Mouse (Mus musculus): ENCODE measurements around the gene Dph6. TPM values are rescaled to one million over a fixed set of nuclear protein-coding genes. Genes with fewer than 3 reads are reported as not detected.

The Dph6 gene
- polyA plus RNA-seq, 1 experiment from 2014 or later: 11.4 TPM

DNA sequence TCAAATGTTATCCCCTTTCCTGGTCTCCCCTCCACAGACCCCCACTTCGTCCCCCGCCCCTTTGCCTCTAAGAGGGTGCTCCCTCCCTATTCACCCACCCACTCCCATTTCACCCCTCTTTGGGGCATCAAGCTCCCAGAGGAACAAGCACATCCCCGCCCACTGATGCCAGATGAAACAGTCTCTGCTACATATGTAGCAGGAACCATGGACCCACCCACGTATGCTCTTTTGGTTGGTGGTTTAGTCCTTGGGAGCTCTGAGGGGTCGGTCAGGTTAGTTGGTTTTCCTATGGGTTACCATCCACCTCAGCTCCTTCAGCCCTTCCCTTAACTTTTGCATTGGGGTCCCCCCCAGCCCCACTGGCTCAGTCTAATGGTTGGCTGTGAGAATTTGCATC lies 61.4 kb downstream of the Dph6 start:
- H3K9ac ChIP-seq (replicated peaks; ENCODE audit: low read depth): no peak overlapping the region
- H3K36me3 ChIP-seq (ENCODE audit: insufficient read depth, low read length): no peaks in the 10 kb centered on the region
- DNase-seq (ENCODE audit: low spot score) (no peak), ATAC-seq (no peak)
- H3K4me2 ChIP-seq (replicated peaks; ENCODE audit: low read depth, low read length): no peak overlapping the region
- no peaks in the 10 kb centered on the region for H3K4me1 ChIP-seq (ENCODE audit: insufficient read depth, low read depth, low read length)
- 96% methylated on average over 5 of the region's 5 CpGs for WGBS
- no peak overlapping the region for H3K4me3 ChIP-seq (ENCODE audit: low read depth, low read length)
- H3K27me3 ChIP-seq (replicated peaks; ENCODE audit: insufficient read depth, low read length): no peaks in the 10 kb centered on the region
- TF ChIP-seq CTCF (IDR thresholded peaks at IDR 0.05) (no peak), EP300 (IDR thresholded peaks at IDR 0.05) (no peak)
- no peak overlapping the region for H3K27ac ChIP-seq (ENCODE audit: low read length)
- H3K9me3 ChIP-seq (ENCODE audit: low read length): no peaks in the 10 kb centered on the region

DNA sequence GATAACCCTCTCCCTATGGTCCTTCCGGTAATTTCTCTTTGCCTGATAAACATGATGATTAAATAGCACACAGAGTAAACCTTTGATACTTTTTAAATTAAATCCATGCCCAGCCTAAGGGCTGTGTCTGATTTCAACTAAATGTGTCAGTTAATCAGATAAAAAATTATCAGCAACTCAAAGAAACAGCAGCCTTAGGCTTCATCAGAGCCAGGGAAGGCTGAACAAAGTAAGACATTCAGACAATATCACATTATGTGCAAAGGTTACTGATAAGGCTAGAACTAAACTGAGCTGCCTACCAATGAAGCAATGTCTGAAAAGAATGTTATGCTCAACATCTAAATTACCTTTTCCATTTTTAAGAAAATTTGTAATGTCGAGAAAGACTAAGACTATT lies 74.0 kb downstream of the Dph6 start:
- WGBS: 74% methylated on average over 2 of the region's 2 CpGs
- H3K4me1 ChIP-seq (ENCODE audit: insufficient read depth, low read depth, low read length): no peaks in the 10 kb centered on the region
- no peaks in the 10 kb centered on the region for H3K27me3 ChIP-seq (replicated peaks; ENCODE audit: insufficient read depth, low read length)
- H3K36me3 ChIP-seq (ENCODE audit: insufficient read depth, low read length): no peaks in the 10 kb centered on the region
- ATAC-seq (no peak), DNase-seq (ENCODE audit: low spot score) (no peak)
- H3K27ac ChIP-seq (ENCODE audit: low read length): no peak overlapping the region
- no peak overlapping the region for H3K4me3 ChIP-seq (ENCODE audit: low read depth, low read length)
- H3K9ac ChIP-seq (replicated peaks; ENCODE audit: low read depth): no peak overlapping the region
- H3K9me3 ChIP-seq (ENCODE audit: low read length): no peaks in the 10 kb centered on the region
- TF ChIP-seq EP300 (IDR thresholded peaks at IDR 0.05) (no peak), CTCF (IDR thresholded peaks at IDR 0.05) (no peak)
- no peak overlapping the region for H3K4me2 ChIP-seq (replicated peaks; ENCODE audit: low read depth, low read length)

DNA sequence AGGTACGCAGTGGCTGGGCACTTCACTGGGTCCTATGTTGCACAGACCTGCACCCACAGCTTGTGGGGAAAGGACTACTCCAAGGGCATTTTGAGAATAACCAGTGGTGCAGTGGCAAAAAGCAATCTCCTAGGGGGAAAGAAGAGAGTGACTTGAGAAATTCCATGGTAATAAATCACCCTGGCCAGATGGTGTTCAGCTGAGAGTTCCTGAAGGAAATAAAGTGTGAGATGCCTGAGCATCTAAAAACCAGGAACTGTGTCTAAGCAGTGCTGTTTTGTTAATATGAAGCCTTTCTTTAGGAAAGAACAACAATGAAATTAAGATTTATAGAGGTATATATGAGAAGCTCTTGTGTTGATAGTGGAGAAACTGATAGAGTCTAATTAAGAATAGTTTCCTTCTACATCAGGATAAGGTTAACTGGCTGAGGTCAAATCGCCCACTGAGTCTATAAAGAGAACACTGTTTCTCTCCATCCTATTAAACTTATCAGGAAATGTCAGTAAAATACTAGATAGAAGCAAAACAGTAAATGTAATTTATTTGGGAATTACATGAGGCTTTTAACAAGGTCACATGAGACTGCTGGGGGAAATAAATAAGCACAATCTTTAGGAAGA lies 111.7 kb downstream of the Dph6 start:
- TF ChIP-seq CTCF (IDR thresholded peaks at IDR 0.05) (no peak), EP300 (IDR thresholded peaks at IDR 0.05) (no peak)
- H3K27ac ChIP-seq (ENCODE audit: low read length): no peak overlapping the region

DNA sequence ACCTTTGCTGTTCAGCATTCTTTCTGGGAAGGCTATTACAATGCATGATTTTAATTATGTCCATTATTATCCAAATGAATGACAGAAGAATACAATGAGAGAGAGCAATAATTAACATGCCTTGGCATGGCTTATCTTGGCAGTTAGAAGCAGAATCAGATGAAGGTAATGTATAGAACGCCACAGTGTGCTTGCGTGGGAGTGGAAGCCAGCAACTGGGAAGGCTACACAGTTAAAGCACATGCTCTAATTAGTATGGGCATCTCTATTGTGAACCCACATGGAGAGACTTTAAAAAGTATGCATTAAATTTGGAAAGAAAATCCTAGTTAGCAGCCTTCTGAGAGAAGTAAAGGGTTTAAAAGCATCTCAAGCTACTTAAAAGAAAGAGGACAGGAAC lies 112.4 kb downstream of the Dph6 start:
- ATAC-seq (no peak), DNase-seq (ENCODE audit: low spot score) (no peak)
- no peaks in the 10 kb centered on the region for H3K9me3 ChIP-seq (ENCODE audit: low read length)
- WGBS: 90% methylated on average over 2 of the region's 2 CpGs
- H3K27ac ChIP-seq (ENCODE audit: low read length): no peak overlapping the region
- H3K36me3 ChIP-seq (ENCODE audit: insufficient read depth, low read length): no peaks in the 10 kb centered on the region
- no peak for TF ChIP-seq EP300 (IDR thresholded peaks at IDR 0.05)
- no peak for TF ChIP-seq CTCF (IDR thresholded peaks at IDR 0.05)
- H3K27me3 ChIP-seq (replicated peaks; ENCODE audit: insufficient read depth, low read length): no peaks in the 10 kb centered on the region
- H3K4me2 ChIP-seq (replicated peaks; ENCODE audit: low read depth, low read length): no peak overlapping the region
- H3K4me1 ChIP-seq (ENCODE audit: insufficient read depth, low read depth, low read length): no peaks in the 10 kb centered on the region
- H3K4me3 ChIP-seq (ENCODE audit: low read depth, low read length): no peak overlapping the region
- H3K9ac ChIP-seq (replicated peaks; ENCODE audit: low read depth): no peak overlapping the region

More for the DNA sequence above, 111.7 kb downstream of the Dph6 start:
- ATAC-seq (no peak), DNase-seq (ENCODE audit: low spot score) (no peak)
- H3K9ac ChIP-seq (replicated peaks; ENCODE audit: low read depth): no peak overlapping the region
- H3K4me3 ChIP-seq (ENCODE audit: low read depth, low read length): no peak overlapping the region
- 89% methylated on average over 2 of the region's 2 CpGs for WGBS
- no peaks in the 10 kb centered on the region for H3K27me3 ChIP-seq (replicated peaks; ENCODE audit: insufficient read depth, low read length)
- H3K9me3 ChIP-seq (ENCODE audit: low read length): no peaks in the 10 kb centered on the region
- no peak overlapping the region for H3K4me2 ChIP-seq (replicated peaks; ENCODE audit: low read depth, low read length)
- H3K4me1 ChIP-seq (ENCODE audit: insufficient read depth, low read depth, low read length): no peaks in the 10 kb centered on the region
- H3K36me3 ChIP-seq (ENCODE audit: insufficient read depth, low read length): no peaks in the 10 kb centered on the region

DNA sequence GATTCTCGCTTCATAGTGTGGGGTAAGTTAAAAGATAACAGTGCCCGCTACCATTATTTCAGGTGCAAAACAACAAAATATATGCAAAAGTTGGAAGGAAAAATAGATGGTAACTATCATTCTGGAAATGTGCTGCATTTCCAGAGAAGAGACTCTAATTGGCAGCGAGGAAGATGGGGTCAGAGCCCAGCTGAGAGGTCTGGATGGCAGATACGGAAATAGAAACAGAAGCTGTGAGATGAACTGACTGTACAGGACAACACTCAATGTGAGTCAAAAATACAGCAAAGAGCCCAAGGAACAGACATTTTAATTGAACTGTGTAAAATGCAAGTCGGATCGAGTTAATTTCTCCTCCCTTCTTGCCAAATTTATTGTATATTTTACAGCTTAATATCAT lies 114.3 kb downstream of the Dph6 start:
- Histone ChIP-seq H3K36me3 (ENCODE audit: insufficient read depth, low read length) (no peaks in the 10 kb centered on the region), H3K27ac (ENCODE audit: low read length) (no peak overlapping the region), H3K4me1 (ENCODE audit: insufficient read depth, low read depth, low read length) (no peaks in the 10 kb centered on the region), H3K9ac (replicated peaks; ENCODE audit: low read depth) (no peak overlapping the region), H3K27me3 (replicated peaks; ENCODE audit: insufficient read depth, low read length) (no peaks in the 10 kb centered on the region), H3K4me2 (replicated peaks; ENCODE audit: low read depth, low read length) (no peak overlapping the region), H3K9me3 (ENCODE audit: low read length) (no peaks in the 10 kb centered on the region), H3K4me3 (ENCODE audit: low read depth, low read length) (no peak overlapping the region)
- WGBS: 84% methylated on average over 6 of the region's 6 CpGs
- DNase-seq (ENCODE audit: low spot score) (no peak), ATAC-seq (no peak)
- TF ChIP-seq EP300 (IDR thresholded peaks at IDR 0.05) (no peak), CTCF (IDR thresholded peaks at IDR 0.05) (no peak)

DNA sequence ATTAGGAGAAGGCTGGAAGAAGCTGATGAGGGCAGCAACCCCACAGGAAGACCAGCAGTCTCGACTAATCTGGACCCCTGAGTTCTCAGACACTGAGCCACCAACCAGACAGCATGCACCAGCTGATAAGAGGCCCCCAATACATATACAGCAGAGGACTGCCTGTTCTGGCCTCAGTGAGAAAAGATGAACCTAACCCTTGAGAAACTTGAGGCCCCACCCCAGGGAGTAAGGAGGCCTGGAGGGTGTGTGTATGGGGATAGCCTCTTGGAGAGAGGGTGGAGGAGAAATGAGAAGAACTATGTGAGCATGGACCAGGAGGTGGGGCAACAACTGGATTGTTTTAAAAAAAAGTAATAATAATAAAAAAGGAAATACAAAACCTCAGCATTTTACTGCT lies 118.7 kb downstream of the Dph6 start:
- H3K4me1 ChIP-seq (ENCODE audit: insufficient read depth, low read depth, low read length): no peaks in the 10 kb centered on the region
- H3K4me2 ChIP-seq (replicated peaks; ENCODE audit: low read depth, low read length): no peak overlapping the region
- no peaks in the 10 kb centered on the region for H3K9me3 ChIP-seq (ENCODE audit: low read length)
- no peak for DNase-seq (ENCODE audit: low spot score)
- no peak overlapping the region for H3K4me3 ChIP-seq (ENCODE audit: low read depth, low read length)
- H3K9ac ChIP-seq (replicated peaks; ENCODE audit: low read depth): no peak overlapping the region
- H3K27me3 ChIP-seq (replicated peaks; ENCODE audit: insufficient read depth, low read length): no peaks in the 10 kb centered on the region
- ATAC-seq: no peak
- H3K36me3 ChIP-seq (ENCODE audit: insufficient read depth, low read length): no peaks in the 10 kb centered on the region
- WGBS: 47% methylated on average over 1 of the region's 1 CpGs
- no peak overlapping the region for H3K27ac ChIP-seq (ENCODE audit: low read length)
- TF ChIP-seq EP300 (IDR thresholded peaks at IDR 0.05): no peak
- no peak for TF ChIP-seq CTCF (IDR thresholded peaks at IDR 0.05)
